Mouse (Mus musculus): Measurements from ENCODE around the gene Cemip. TPM values are rescaled to one million over a fixed set of nuclear protein-coding genes. Genes with fewer than 3 reads are reported as not detected.
A peak's percentile ranks its signal among the peaks of the same experiment; 100 is the strongest.
"Not testable (repeated sequence)": the region's sequence is repeated elsewhere in the genome, so short reads cannot be mapped to it uniquely, and the experiment has no call there.

Gene Cemip
- polyA plus RNA-seq, 1 experiment from 2014 or later: not detected

- DNase-seq (ENCODE audit: low spot score): no peak
These were observed 192.0 kb downstream of the Cemip start for GRCm38 (mm10) chr7:83894348-83894747.

- no peak for DNase-seq (ENCODE audit: low spot score)
These were observed 194.0 kb downstream of the Cemip start for GRCm38 (mm10) chr7:83892333-83892669.

- DNase-seq (ENCODE audit: low spot score): peak; percentile 99
These were observed 194.6 kb downstream of the Cemip start for GRCm38 (mm10) chr7:83891433-83892332.

- not testable (repeated sequence) for DNase-seq (ENCODE audit: low spot score)
These were observed 196.4 kb downstream of the Cemip start for GRCm38 (mm10) chr7:83889946-83890345.

GRCm38 (mm10) chr7:83889383-83889782 is 196.9 kb downstream of the Cemip start:
- no peak for DNase-seq (ENCODE audit: low spot score)

- DNase-seq (ENCODE audit: low spot score): no peak
These were observed 199.8 kb downstream of the Cemip start for GRCm38 (mm10) chr7:83886366-83887129.

GRCm38 (mm10) chr7:83885835-83886234 is 200.5 kb downstream of the Cemip start:
- no peak for DNase-seq (ENCODE audit: low spot score)

GRCm38 (mm10) chr7:83884921-83885532 is 201.3 kb downstream of the Cemip start:
- DNase-seq (ENCODE audit: low spot score): no peak

GRCm38 (mm10) chr7:83884021-83884658 is 202.2 kb downstream of the Cemip start, which contains the start of the genes Tlnrd1 and Mesd:
TSS of gene Tlnrd1 (minus strand) at chr7:83884305.
TSS of gene Mesd (plus strand) at chr7:83884466.
- DNase-seq (ENCODE audit: low spot score): peak; percentile 75

GRCm38 (mm10) chr7:83883276-83884020 is 202.9 kb downstream of the Cemip start:
- peak; percentile 44 for DNase-seq (ENCODE audit: low spot score)

Other genes starting within 250 kb of the Cemip start
- gene Tlnrd1, start 202.2 kb downstream of the Cemip start, polyA plus RNA-seq (2015; fragmentation: Nextera tagmentation; extraction: Ambion mirVana): 4.5 and 5.6 TPM in 2 replicates
- 67.5 and 72.9 TPM in 2 replicates for gene Mesd, start 202.0 kb downstream of the Cemip start, polyA plus RNA-seq (2015; fragmentation: Nextera tagmentation; extraction: Ambion mirVana)
- 38.6 and 46.5 TPM in 2 replicates for gene Abhd17c, start 65.4 kb upstream of the Cemip start, polyA plus RNA-seq (2015; fragmentation: Nextera tagmentation; extraction: Ambion mirVana)